Mouse (Mus musculus): Measurements from ENCODE around the gene Pdhx.

The Pdhx gene

GRCm38 (mm10) chr2:102989446-102989845, 83.9 kb downstream of the Pdhx start:
- no peak for DNase-seq (ENCODE audit: low read depth, low spot score)

DNA sequence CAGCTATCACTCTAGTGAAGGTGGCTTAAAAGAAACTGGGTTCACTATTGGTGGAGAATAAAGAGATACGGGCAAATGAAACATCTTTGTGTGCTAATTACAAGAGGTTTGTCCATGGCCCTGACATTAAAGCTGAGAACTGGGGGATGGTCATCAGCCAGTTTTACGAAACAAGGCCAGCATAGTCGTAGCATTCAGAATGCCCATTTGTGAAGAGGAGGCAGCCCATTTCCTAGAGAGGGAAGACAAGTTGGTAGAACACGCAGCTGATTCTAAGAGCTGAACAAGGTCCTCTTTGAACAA, 85.7 kb downstream of the Pdhx start:
- no peak for DNase-seq (ENCODE audit: low read depth, low spot score)

- no peak for DNase-seq (ENCODE audit: low read depth, low spot score)
These were observed 86.2 kb downstream of the Pdhx start for GRCm38 (mm10) chr2:102986964-102987707.

- no peak for DNase-seq (ENCODE audit: low read depth, low spot score)
These were observed 86.9 kb downstream of the Pdhx start for GRCm38 (mm10) chr2:102986424-102986823.

GRCm38 (mm10) chr2:102982822-102983221, 90.5 kb downstream of the Pdhx start:
- DNase-seq (ENCODE audit: low read depth, low spot score), result no peak

GRCm38 (mm10) chr2:102981446-102982314, 91.6 kb downstream of the Pdhx start:
- no peak for DNase-seq (ENCODE audit: low read depth, low spot score)

- DNase-seq (ENCODE audit: low read depth, low spot score), result no peak
These were observed 92.4 kb downstream of the Pdhx start for GRCm38 (mm10) chr2:102980870-102981269.

GRCm38 (mm10) chr2:102979519-102979918, 93.8 kb downstream of the Pdhx start:
- DNase-seq (ENCODE audit: low read depth, low spot score), result no peak

- no peak for DNase-seq (ENCODE audit: low read depth, low spot score)
These were observed 94.2 kb downstream of the Pdhx start for GRCm38 (mm10) chr2:102979112-102979511.

DNA sequence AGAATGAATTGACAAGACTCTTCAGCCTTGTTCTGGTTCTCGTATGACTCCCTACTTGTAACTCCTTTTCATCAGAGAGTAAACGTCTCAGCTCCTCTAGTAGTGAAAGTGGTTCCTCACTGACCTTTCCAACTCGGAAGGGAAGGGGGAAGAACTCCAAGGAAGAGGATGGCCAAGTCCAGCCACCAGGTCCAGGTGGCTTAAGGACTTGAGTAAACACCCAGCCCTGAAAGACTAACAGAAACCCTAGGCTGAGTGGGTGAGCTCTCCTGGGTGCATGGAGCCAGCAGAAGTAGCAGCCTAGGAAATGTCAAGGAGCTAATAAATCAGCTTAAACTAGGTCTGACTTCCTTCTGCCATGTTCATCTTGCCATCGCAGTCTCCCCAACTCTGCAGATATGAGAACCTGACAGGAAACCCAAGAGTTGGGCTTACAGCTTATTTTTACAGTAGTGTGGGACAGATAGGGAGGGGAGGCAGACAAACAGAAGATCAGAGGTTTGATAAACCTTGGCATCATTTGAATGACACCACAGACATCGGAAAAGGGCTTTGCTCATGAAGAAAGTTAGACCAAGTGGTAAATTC, 97.9 kb downstream of the Pdhx start:
- DNase-seq (ENCODE audit: low read depth, low spot score), result no peak

DNA sequence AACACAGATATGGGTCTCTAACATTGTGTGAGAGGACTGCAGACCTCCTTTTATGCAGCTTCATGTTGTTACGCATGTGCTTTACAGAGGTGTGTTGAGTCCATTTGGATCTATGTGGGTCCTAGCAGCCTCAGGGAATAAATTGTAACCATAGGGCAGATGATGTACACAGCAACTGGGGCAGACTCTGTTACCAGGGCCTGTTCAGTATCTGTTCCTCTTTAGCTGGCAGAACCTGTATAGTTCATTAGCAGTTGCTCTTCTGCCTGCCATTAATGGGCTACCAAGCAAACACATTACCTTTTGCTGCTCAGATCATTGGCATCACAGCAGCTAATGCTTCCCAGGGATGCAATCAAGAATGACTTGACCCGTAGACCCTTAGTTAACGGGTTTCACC, 100.2 kb downstream of the Pdhx start:
- no peak for DNase-seq (ENCODE audit: low read depth, low spot score)

GRCm38 (mm10) chr2:102972575-102972974, 100.7 kb downstream of the Pdhx start:
- no peak for DNase-seq (ENCODE audit: low read depth, low spot score)

DNA sequence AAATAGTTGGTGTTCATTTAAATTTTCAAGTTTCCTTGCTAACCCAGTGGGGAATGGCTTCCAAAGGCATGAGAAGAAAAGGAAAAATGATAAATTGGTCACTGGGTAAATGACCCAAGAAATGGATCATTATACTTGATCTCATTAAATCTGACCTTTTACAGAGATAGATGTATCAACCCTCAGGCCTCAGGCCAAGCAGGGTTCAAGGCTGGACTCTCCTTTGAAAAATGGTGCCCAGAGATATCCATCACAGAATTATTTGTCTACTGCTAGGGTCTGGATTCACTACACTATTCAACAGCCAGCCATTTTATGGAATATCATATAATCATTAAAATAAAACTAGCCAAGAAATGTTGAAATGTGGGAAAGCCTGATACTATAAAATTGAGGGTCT, 101.4 kb downstream of the Pdhx start:
- no peak for DNase-seq (ENCODE audit: low read depth, low spot score)
